Mouse (Mus musculus): ENCODE measurements at regions not wholly inside any gene's neighbourhood (a gene's known extent, or its start where the extent isn't known, plus 50 kb on each side); places are given as distances from the start of the nearest gene placed in this dataset.

GRCm38 (mm10) chr1:13437747-13438394 is 2024.0 kb downstream of the A830018L16Rik start:
- Histone ChIP-seq H3K4me2 (replicated peaks; ENCODE audit: low read depth) (no peak overlapping the region), H3K4me3 (ENCODE audit: low read depth, low read length) (no peak overlapping the region), H3K9me3 (ENCODE audit: control insufficient read depth, low read length) (no peaks in the 10 kb centered on the region), H3K27ac (replicated peaks) (no peak overlapping the region), H3K9ac (ENCODE audit: low read length) (no peak overlapping the region), H3K36me3 (ENCODE audit: control insufficient read depth, insufficient read depth, low read length) (no peaks in the 10 kb centered on the region), H3K4me1 (replicated peaks; ENCODE audit: control insufficient read depth, insufficient read depth) (0 out of 2 replicates have a peak, but pooled peaks cover 2% of the 10 kb centered on the region), H3K27me3 (ENCODE audit: control insufficient read depth, insufficient read depth, low read length) (no peaks in the 10 kb centered on the region)
- no peak for TF ChIP-seq EP300 (optimal IDR thresholded peaks at IDR 0.05)
- no peak for TF ChIP-seq CTCF (IDR thresholded peaks at IDR 0.05; ENCODE audit: low read depth)
- ATAC-seq (ENCODE audit: low FRiP score, low TSS enrichment) = no peak
- DNase-seq (ENCODE audit: low spot score) = no peak
- WGBS = 53% methylated on average over 6 of the region's 6 CpGs

GRCm38 (mm10) chr1:13442366-13442765 is 2028.5 kb downstream of the A830018L16Rik start:
- Histone ChIP-seq H3K27me3 (ENCODE audit: control insufficient read depth, insufficient read depth, low read length) (no peaks in the 10 kb centered on the region), H3K9ac (ENCODE audit: low read length) (no peak overlapping the region), H3K27ac (replicated peaks) (no peak overlapping the region), H3K4me3 (ENCODE audit: low read depth, low read length) (no peak overlapping the region), H3K36me3 (ENCODE audit: control insufficient read depth, insufficient read depth, low read length) (no peaks in the 10 kb centered on the region), H3K4me2 (replicated peaks; ENCODE audit: low read depth) (no peak overlapping the region), H3K4me1 (replicated peaks; ENCODE audit: control insufficient read depth, insufficient read depth) (0 out of 2 replicates have a peak, but pooled peaks cover 2% of the 10 kb centered on the region), H3K9me3 (ENCODE audit: control insufficient read depth, low read length) (no peaks in the 10 kb centered on the region)
- no peak for TF ChIP-seq CTCF (IDR thresholded peaks at IDR 0.05; ENCODE audit: low read depth)
- ATAC-seq (ENCODE audit: low FRiP score, low TSS enrichment) (no peak), DNase-seq (ENCODE audit: low spot score) (no peak)
- 53% methylated on average over 6 of the region's 6 CpGs for WGBS

GRCm38 (mm10) chr1:13454534-13454933 is 2040.6 kb downstream of the A830018L16Rik start:
- no peak overlapping the region for H3K4me2 ChIP-seq (replicated peaks; ENCODE audit: low read depth)
- no peak overlapping the region for H3K27ac ChIP-seq (replicated peaks)
- no peak overlapping the region for H3K4me3 ChIP-seq (ENCODE audit: low read depth, low read length)
- DNase-seq (ENCODE audit: low spot score) (no peak), ATAC-seq (ENCODE audit: low FRiP score, low TSS enrichment) (no peak)
- TF ChIP-seq EP300 (optimal IDR thresholded peaks at IDR 0.05) = no peak
- H3K9me3 ChIP-seq (ENCODE audit: control insufficient read depth, low read length) = no peaks in the 10 kb centered on the region
- H3K27me3 ChIP-seq (ENCODE audit: control insufficient read depth, insufficient read depth, low read length) = no peaks in the 10 kb centered on the region
- H3K9ac ChIP-seq (ENCODE audit: low read length) = no peak overlapping the region
- WGBS = 52% methylated on average over 2 of the region's 2 CpGs
- no peaks in the 10 kb centered on the region for H3K4me1 ChIP-seq (replicated peaks; ENCODE audit: control insufficient read depth, insufficient read depth)
- H3K36me3 ChIP-seq (ENCODE audit: control insufficient read depth, insufficient read depth, low read length) = no peaks in the 10 kb centered on the region

GRCm38 (mm10) chr1:13455572-13455971 is 2041.7 kb downstream of the A830018L16Rik start:
- Histone ChIP-seq H3K27me3 (ENCODE audit: control insufficient read depth, insufficient read depth, low read length) (no peaks in the 10 kb centered on the region), H3K27ac (replicated peaks) (no peak overlapping the region), H3K9me3 (ENCODE audit: control insufficient read depth, low read length) (no peaks in the 10 kb centered on the region), H3K9ac (ENCODE audit: low read length) (no peak overlapping the region), H3K4me1 (replicated peaks; ENCODE audit: control insufficient read depth, insufficient read depth) (no peaks in the 10 kb centered on the region), H3K4me2 (replicated peaks; ENCODE audit: low read depth) (no peak overlapping the region), H3K4me3 (ENCODE audit: low read depth, low read length) (no peak overlapping the region), H3K36me3 (ENCODE audit: control insufficient read depth, insufficient read depth, low read length) (no peaks in the 10 kb centered on the region)
- TF ChIP-seq CTCF (IDR thresholded peaks at IDR 0.05; ENCODE audit: low read depth) (no peak), EP300 (optimal IDR thresholded peaks at IDR 0.05) (no peak)
- ATAC-seq (ENCODE audit: low FRiP score, low TSS enrichment) (no peak), DNase-seq (ENCODE audit: low spot score) (no peak)
- 88% methylated on average over 3 of the region's 3 CpGs for WGBS

GRCm38 (mm10) chr1:13464311-13464710 is 2050.4 kb downstream of the A830018L16Rik start:
- no peak overlapping the region for H3K4me3 ChIP-seq (ENCODE audit: low read depth, low read length)
- H3K4me2 ChIP-seq (replicated peaks; ENCODE audit: low read depth) = no peak overlapping the region
- no peaks in the 10 kb centered on the region for H3K27me3 ChIP-seq (ENCODE audit: control insufficient read depth, insufficient read depth, low read length)
- WGBS = 88% methylated on average over 1 of the region's 1 CpGs
- H3K9me3 ChIP-seq (ENCODE audit: control insufficient read depth, low read length) = no peaks in the 10 kb centered on the region
- no peak overlapping the region for H3K9ac ChIP-seq (ENCODE audit: low read length)
- no peak for ATAC-seq (ENCODE audit: low FRiP score, low TSS enrichment)
- DNase-seq (ENCODE audit: low spot score) = no peak
- TF ChIP-seq EP300 (optimal IDR thresholded peaks at IDR 0.05) (no peak), CTCF (IDR thresholded peaks at IDR 0.05; ENCODE audit: low read depth) (no peak)
- H3K4me1 ChIP-seq (replicated peaks; ENCODE audit: control insufficient read depth, insufficient read depth) = no peaks in the 10 kb centered on the region
- H3K36me3 ChIP-seq (ENCODE audit: control insufficient read depth, insufficient read depth, low read length) = no peaks in the 10 kb centered on the region
- H3K27ac ChIP-seq (replicated peaks) = no peak overlapping the region

GRCm38 (mm10) chr1:13467174-13467573 is 2053.3 kb downstream of the A830018L16Rik start:
- WGBS = 76% methylated on average over 6 of the region's 6 CpGs
- H3K9ac ChIP-seq (ENCODE audit: low read length) = no peak overlapping the region
- TF ChIP-seq EP300 (optimal IDR thresholded peaks at IDR 0.05) (no peak), CTCF (IDR thresholded peaks at IDR 0.05; ENCODE audit: low read depth) (no peak)
- no peaks in the 10 kb centered on the region for H3K27me3 ChIP-seq (ENCODE audit: control insufficient read depth, insufficient read depth, low read length)
- no peaks in the 10 kb centered on the region for H3K9me3 ChIP-seq (ENCODE audit: control insufficient read depth, low read length)
- no peaks in the 10 kb centered on the region for H3K4me1 ChIP-seq (replicated peaks; ENCODE audit: control insufficient read depth, insufficient read depth)
- H3K4me2 ChIP-seq (replicated peaks; ENCODE audit: low read depth) = no peak overlapping the region
- no peak overlapping the region for H3K4me3 ChIP-seq (ENCODE audit: low read depth, low read length)
- H3K27ac ChIP-seq (replicated peaks) = no peak overlapping the region
- H3K36me3 ChIP-seq (ENCODE audit: control insufficient read depth, insufficient read depth, low read length) = no peaks in the 10 kb centered on the region
- no peak for DNase-seq (ENCODE audit: low spot score)
- ATAC-seq (ENCODE audit: low FRiP score, low TSS enrichment) = no peak

Data from stomach, postnatal 0 days (tissue).